Mouse (Mus musculus) neural tube, embryonic 13.5 days (tissue): ENCODE data around the gene 1700029P11Rik. TPM values are rescaled to one million over a fixed set of nuclear protein-coding genes. Genes with fewer than 3 reads are reported as not detected.
"Not testable (repeated sequence)": the region's sequence is repeated elsewhere in the genome, so short reads cannot be mapped to it uniquely, and the experiment has no call there.

ENCODE experiments used
- ATAC-seq: fragments of 200-750 bp; cut with Nextera tagmentation; 2 replicates; pipeline ENCODE4 v1.8.0; 2017; ENCODE audit warnings: low read depth, mild to moderate bottlenecking, moderate TSS enrichment, moderate library complexity
- H3K27ac ChIP-seq: fragments of 300-500 bp; sonication (generic); replicated peaks from 2 replicates; pipeline ENCODE4 v1.5.1; 2015; ENCODE audit warnings: moderate library complexity, mild to moderate bottlenecking, inconsistent platforms
- H3K27me3 ChIP-seq: fragments of 300-500 bp; sonication (generic); 2 replicates; pipeline ENCODE4 v1.6.1; 2015; ENCODE audit warnings: mild to moderate bottlenecking, inconsistent platforms
- H3K36me3 ChIP-seq: fragments of 300-500 bp; sonication (generic); 2 replicates; pipeline ENCODE4 v1.6.1; 2015; ENCODE audit warnings: mild to moderate bottlenecking, inconsistent platforms
- H3K4me1 ChIP-seq: fragments of 300-500 bp; sonication (generic); replicated peaks from 2 replicates; pipeline ENCODE4 v1.6.1; 2015; ENCODE audit warnings: inconsistent platforms
- H3K4me2 ChIP-seq: fragments of 300-500 bp; sonication (generic); 2 replicates; pipeline ENCODE4 v1.6.1; 2015; ENCODE audit warnings: inconsistent platforms, mild to moderate bottlenecking, moderate library complexity
- H3K4me3 ChIP-seq: fragments of 300-500 bp; sonication (generic); 2 replicates; pipeline ENCODE4 v1.5.1; 2015; ENCODE audit warnings: mild to moderate bottlenecking, inconsistent platforms
- H3K9ac ChIP-seq: fragments of 300-500 bp; sonication (generic); 2 replicates; pipeline ENCODE4 v1.6.1; 2015; ENCODE audit warnings: moderate library complexity, mild to moderate bottlenecking, inconsistent platforms
- H3K9me3 ChIP-seq: fragments of 300-500 bp; sonication (generic); 2 replicates; pipeline ENCODE4 v1.6.1; 2016; ENCODE audit warnings: inconsistent platforms
- WGBS: fragments of 180-500 bp; shearing (Covaris S2); methylation state at CpG from one replicate; pipeline ENCODE4 v1.1.7; 2015; 5-methylcytosine and 5-hydroxymethylcytosine counted together
- polyA plus RNA-seq: library from polyadenylated mRNA; unstranded; fragments of >200 nt; fragmentation: Nextera tagmentation; extraction: Ambion mirVana; gene quantifications from 2 replicates; pipeline ENCODE4 v1.2.1, GENCODE M21; 2015

1700029P11Rik gene
- polyA plus RNA-seq, 1 experiment from 2014 or later = not detected

DNA sequence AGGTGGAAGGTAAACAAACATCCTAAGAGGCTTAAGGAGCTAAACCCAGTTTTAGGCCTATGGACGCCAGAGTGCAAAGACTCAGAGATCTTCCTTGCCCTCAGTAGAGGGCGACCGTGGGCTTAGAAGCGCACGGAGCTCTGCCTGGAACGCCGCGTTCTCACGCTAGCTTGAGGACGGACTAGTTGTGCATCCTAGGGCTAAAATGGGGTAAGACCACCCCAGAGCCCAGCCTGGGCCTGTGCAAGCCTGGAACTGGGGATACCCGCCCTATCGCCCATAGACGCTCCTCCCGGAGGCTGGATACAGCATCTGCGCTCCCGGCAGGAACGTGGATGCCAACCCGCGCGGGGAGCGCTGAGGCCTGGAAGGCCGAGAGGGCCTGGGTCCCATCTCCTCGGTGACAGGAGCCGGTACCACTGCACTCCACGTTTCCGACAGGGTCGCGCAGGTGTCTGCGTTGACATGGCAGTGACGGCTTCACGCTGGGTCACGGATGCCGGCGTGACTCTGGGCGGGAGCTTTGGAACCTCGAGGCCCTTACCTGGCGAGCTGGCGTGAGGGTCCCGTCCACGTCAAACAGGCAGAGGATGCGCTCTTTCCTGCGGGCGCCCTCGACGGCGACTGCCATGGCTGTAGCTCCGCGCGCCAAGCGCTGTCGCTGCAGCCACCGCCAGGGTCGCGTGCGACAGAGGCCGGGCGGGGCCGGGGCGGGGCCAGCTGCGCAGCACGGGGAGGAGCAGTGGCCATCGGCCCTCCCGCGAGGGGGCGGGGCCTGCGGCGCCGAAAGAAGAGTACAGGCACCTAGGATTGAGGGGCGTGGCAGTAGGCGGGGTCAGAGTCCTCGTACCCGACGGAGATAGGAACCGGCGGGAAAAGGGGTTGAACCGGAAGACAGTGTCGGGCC is 19.9 kb upstream of the 1700029P11Rik start, which contains the start of gene Pmm1:
Gene Pmm1, minus strand, starts transcription at position 760 of the 907 bp plus-strand sequence.
- H3K9ac ChIP-seq = peak within 1 kb of the TSS; percentile 87
- no peaks in the 10 kb centered on the region for H3K9me3 ChIP-seq
- H3K4me3 ChIP-seq = peak within 1 kb of the TSS; percentile 69
- under 1% methylated on average over 76 of the region's 77 CpGs for WGBS
- H3K36me3 ChIP-seq = peaks cover 3% of the 10 kb centered on the region
- H3K4me2 ChIP-seq = peak within 1 kb of the TSS; percentile 98
- no peaks in the 10 kb centered on the region for H3K27me3 ChIP-seq
- peak within 1 kb of the TSS; percentile 90 for H3K27ac ChIP-seq
- H3K4me1 ChIP-seq = peaks cover 11% of the 10 kb centered on the region
- ATAC-seq = peak; percentile 99

DNA sequence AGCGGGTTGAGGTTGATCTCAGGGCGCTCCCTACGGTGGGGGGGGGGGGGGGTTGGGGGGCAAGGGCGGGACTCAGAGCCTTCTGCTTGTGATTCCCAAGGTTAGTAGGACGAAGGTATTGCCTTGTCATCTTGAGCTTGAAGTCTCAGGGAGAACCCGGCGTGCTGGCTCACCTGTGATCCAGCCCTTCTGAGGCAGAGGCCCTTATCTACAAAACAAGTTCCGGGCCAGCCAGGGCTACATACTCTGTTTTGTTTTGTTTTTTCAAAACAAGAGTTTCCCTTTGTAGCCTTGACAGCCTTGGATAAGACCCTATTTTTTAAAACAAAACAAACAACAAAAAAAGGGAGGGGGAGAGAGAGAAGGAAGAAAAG is 19.3 kb upstream of the 1700029P11Rik start:
- H3K27me3 ChIP-seq = no peaks in the 10 kb centered on the region
- no peak for ATAC-seq
- peak overlapping the region; percentile 90; the same call in 1 of the 2 replicates for H3K27ac ChIP-seq
- peak overlapping the region; percentile 98 for H3K4me2 ChIP-seq
- no peaks in the 10 kb centered on the region for H3K36me3 ChIP-seq
- no peaks in the 10 kb centered on the region for H3K9me3 ChIP-seq
- peak overlapping the region; percentile 87; the same call in 1 of the 2 replicates for H3K9ac ChIP-seq
- peaks cover 11% of the 10 kb centered on the region for H3K4me1 ChIP-seq
- 2% methylated on average over 8 of the region's 8 CpGs for WGBS
- peak overlapping the region; percentile 69 for H3K4me3 ChIP-seq

DNA sequence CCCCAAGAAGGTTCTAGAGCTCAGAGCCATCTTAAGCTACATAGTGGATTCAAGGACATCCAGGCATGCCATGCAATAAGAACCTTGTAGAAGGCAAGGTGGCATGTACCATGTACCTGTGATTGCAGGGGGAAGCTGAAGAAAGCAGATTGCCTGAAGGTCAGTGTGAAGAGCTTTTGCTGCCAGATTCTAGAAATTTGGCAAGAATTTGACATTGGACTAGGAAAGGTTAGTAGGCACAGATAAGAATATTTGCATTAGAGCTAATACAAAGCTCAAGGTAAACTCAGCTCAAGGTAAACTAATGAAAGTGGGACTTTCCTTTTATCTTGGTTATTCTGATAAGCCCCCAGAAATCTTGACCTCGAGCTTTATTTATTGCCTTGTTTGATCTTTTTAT is 16.1 kb upstream of the 1700029P11Rik start:
- 55% methylated on average over 1 of the region's 1 CpGs for WGBS
- Histone ChIP-seq H3K9ac (no peak overlapping the region), H3K36me3 (no peaks in the 10 kb centered on the region), H3K4me2 (no peak overlapping the region), H3K4me3 (no peak overlapping the region), H3K27me3 (no peaks in the 10 kb centered on the region), H3K27ac (no peak overlapping the region), H3K4me1 (peaks cover 7% of the 10 kb centered on the region), H3K9me3 (no peaks in the 10 kb centered on the region)
- no peak for ATAC-seq

- WGBS = 62% methylated on average over 4 of the region's 4 CpGs
- no peaks in the 10 kb centered on the region for H3K36me3 ChIP-seq
- no peaks in the 10 kb centered on the region for H3K4me1 ChIP-seq
- no peaks in the 10 kb centered on the region for H3K9me3 ChIP-seq
- no peak overlapping the region for H3K4me2 ChIP-seq
- no peak overlapping the region for H3K9ac ChIP-seq
- ATAC-seq = no peak
- H3K27me3 ChIP-seq = no peaks in the 10 kb centered on the region
- no peak overlapping the region for H3K4me3 ChIP-seq
- H3K27ac ChIP-seq = no peak overlapping the region
These were observed 15.3 kb upstream of the 1700029P11Rik start for GRCm38 (mm10) chr15:81964980-81965545.

DNA sequence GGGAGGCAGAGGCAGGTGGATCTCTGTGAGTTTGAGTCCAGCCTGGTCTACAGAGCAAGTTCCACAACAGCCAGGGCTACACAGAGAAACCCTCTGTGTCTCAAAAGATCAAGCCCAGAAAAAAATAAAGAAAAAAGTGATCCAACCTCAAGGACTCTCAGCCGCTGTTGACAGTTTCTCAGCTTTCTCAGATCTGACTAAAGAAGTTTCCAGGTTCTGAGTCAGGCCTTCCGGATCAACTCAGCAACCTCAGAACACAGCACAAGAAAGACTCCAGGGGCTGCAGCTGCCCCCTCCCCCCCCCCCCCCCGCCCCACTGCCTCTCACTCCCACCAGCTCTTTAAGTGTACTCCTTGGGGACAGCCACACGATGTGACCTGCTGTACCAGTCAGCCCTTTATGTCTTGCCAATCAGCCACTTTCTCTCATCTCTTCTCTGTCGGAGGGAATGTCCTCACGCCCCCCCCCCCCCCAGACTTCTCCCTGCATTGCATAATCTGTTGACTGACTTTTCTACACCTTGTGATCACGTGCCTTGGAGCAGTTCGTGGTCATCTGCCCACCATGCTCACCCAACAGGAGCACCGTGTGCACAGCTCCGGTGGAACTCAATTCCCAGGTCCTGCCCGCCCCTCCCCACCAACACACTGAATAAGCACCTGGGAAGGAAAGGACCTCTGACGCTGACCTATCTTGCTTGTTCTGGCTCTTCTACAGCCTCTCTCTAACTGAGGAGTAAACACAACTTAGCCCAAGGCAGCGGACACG is 14.1 kb upstream of the 1700029P11Rik start:
- 0 out of 2 replicates have a peak, but pooled peaks cover 3% of the 10 kb centered on the region for H3K9me3 ChIP-seq
- ATAC-seq = no peak
- no peaks in the 10 kb centered on the region for H3K4me1 ChIP-seq
- H3K9ac ChIP-seq = no peak overlapping the region
- H3K27ac ChIP-seq = no peak overlapping the region
- no peaks in the 10 kb centered on the region for H3K36me3 ChIP-seq
- H3K4me3 ChIP-seq = no peak overlapping the region
- WGBS = 82% methylated on average over 13 of the region's 14 CpGs
- H3K4me2 ChIP-seq = no peak overlapping the region
- no peaks in the 10 kb centered on the region for H3K27me3 ChIP-seq

GRCm38 (mm10) chr15:81967821-81968220 is 12.5 kb upstream of the 1700029P11Rik start:
- ATAC-seq = no peak
- H3K27ac ChIP-seq = no peak overlapping the region
- H3K36me3 ChIP-seq = no peaks in the 10 kb centered on the region
- H3K4me3 ChIP-seq = no peak overlapping the region
- H3K9ac ChIP-seq = no peak overlapping the region
- no peak overlapping the region for H3K4me2 ChIP-seq
- peaks cover 8% of the 10 kb centered on the region; the same call in 1 of the 2 replicates for H3K9me3 ChIP-seq
- no peaks in the 10 kb centered on the region for H3K27me3 ChIP-seq
- no peaks in the 10 kb centered on the region for H3K4me1 ChIP-seq
- 94% methylated on average over 5 of the region's 5 CpGs for WGBS

- Histone ChIP-seq H3K9me3 (peaks cover 12% of the 10 kb centered on the region; the same call in 1 of the 2 replicates), H3K4me2 (no peak overlapping the region), H3K27me3 (no peaks in the 10 kb centered on the region), H3K4me3 (no peak overlapping the region), H3K9ac (no peak overlapping the region), H3K4me1 (no peaks in the 10 kb centered on the region), H3K27ac (no peak overlapping the region), H3K36me3 (no peaks in the 10 kb centered on the region)
- WGBS = 72% methylated on average over 2 of the region's 2 CpGs
- no peak for ATAC-seq
These were observed 11.9 kb upstream of the 1700029P11Rik start for GRCm38 (mm10) chr15:81968447-81968846.

DNA sequence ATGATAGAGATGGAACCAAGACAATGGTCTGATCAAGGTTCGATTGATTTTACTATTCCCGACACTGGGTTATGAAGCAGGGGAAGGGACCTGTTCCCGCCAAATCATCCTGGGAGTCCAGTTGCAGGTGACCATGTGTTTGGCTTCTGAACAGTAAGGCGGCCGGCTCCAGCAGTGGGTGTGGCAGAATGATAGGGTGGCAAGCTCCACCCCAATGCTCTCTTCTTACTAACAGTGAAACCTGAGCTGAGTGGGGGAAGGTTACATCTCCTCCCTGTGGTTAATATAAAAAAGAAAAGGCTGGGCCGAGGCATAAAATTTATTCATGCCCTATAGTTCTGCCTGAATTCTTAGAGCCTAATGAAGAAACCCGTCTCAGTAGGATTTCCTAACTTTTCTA is 11.2 kb upstream of the 1700029P11Rik start:
- H3K27ac ChIP-seq = no peak overlapping the region
- WGBS = 73% methylated on average over 7 of the region's 7 CpGs
- H3K27me3 ChIP-seq = no peaks in the 10 kb centered on the region
- H3K36me3 ChIP-seq = no peaks in the 10 kb centered on the region
- H3K9me3 ChIP-seq = peaks cover 12% of the 10 kb centered on the region; the same call in 1 of the 2 replicates
- no peak overlapping the region for H3K4me2 ChIP-seq
- no peak overlapping the region for H3K4me3 ChIP-seq
- no peak overlapping the region for H3K9ac ChIP-seq
- H3K4me1 ChIP-seq = no peaks in the 10 kb centered on the region
- ATAC-seq = no peak

GRCm38 (mm10) chr15:81969635-81970034 is 10.7 kb upstream of the 1700029P11Rik start:
- H3K36me3 ChIP-seq, H3K27ac ChIP-seq, ATAC-seq, H3K4me3 ChIP-seq, H3K4me2 ChIP-seq, H3K9ac ChIP-seq, H3K27me3 ChIP-seq, H3K4me1 ChIP-seq: not testable (repeated sequence)
- peaks cover 12% of the 10 kb centered on the region; the same call in 1 of the 2 replicates for H3K9me3 ChIP-seq
- WGBS = 76% methylated on average over 6 of the region's 6 CpGs

GRCm38 (mm10) chr15:81970498-81970897 is 9.8 kb upstream of the 1700029P11Rik start:
- not testable (repeated sequence) for H3K36me3 ChIP-seq, ATAC-seq, H3K4me3 ChIP-seq, H3K4me2 ChIP-seq, H3K27ac ChIP-seq, H3K4me1 ChIP-seq, H3K9ac ChIP-seq, H3K27me3 ChIP-seq
- peaks cover 12% of the 10 kb centered on the region; the same call in 1 of the 2 replicates for H3K9me3 ChIP-seq
- 89% methylated on average over 4 of the region's 4 CpGs for WGBS

DNA sequence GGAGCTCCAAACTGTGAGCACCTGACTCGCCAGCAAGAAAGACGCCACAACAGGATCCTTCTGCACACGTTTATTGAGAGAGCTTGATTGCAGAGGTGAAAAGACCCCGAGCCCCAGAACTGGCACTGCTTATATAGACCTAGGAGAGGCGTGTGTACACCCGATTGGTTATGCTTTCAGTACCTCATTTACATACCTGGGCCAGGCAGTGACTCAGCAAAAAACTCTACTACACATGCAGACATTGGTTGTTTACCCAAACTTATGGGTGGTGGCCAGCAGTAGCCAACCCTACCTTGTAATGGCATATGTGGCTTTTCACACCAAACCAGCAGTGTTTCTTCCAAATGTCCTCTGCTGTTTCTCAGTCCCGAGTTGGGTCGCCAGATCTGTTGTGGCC is 5.2 kb upstream of the 1700029P11Rik start:
- H3K4me3 ChIP-seq, H3K27me3 ChIP-seq, H3K27ac ChIP-seq, H3K36me3 ChIP-seq, H3K4me1 ChIP-seq, H3K9ac ChIP-seq, H3K4me2 ChIP-seq, ATAC-seq: not testable (repeated sequence)
- peaks cover 12% of the 10 kb centered on the region; the same call in 1 of the 2 replicates for H3K9me3 ChIP-seq
- 91% methylated on average over 8 of the region's 8 CpGs for WGBS

DNA sequence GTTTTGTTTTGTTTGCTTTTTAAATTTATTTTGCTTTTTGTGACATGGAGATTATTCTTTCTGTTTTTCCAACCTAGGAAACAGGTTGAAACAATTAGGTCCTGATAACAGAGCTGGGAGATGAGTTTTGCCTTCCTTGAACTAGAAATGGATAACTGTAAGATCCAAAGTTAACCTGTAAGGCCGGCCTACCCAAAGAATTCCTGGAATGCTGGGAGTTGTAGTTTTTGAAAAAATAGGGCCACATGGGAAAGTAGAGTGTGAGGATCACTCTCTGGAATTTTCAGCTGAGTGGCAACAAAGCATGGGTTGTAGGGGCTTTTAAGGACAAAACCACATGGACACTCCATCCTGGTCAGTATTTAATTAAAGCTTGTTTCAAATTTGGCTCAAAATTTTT is 1.8 kb downstream of the 1700029P11Rik start:
- WGBS = 52% methylated on average over 1 of the region's 1 CpGs
- Histone ChIP-seq H3K9me3 (no peaks in the 10 kb centered on the region), H3K4me1 (0 out of 2 replicates have a peak, but pooled peaks cover 8% of the 10 kb centered on the region), H3K4me2 (no peak overlapping the region), H3K27ac (no peak overlapping the region), H3K36me3 (no peaks in the 10 kb centered on the region), H3K9ac (no peak overlapping the region), H3K27me3 (no peaks in the 10 kb centered on the region), H3K4me3 (no peak overlapping the region)
- ATAC-seq = no peak
